Mouse (Mus musculus) small intestine, adult 2 months (tissue): ENCODE data around the gene Olfml2a.

ENCODE experiments used
- CTCF ChIP-seq: fragments of 200-500 bp; IDR thresholded peaks from 2 replicates; pipeline ENCODE4 v1.5.1; 2012; ENCODE audit warnings: low read depth, mild to moderate bottlenecking, control low read depth, inconsistent platforms, low read length, moderate library complexity, mixed read lengths; ENCODE audit not compliant: insufficient replicate concordance, insufficient read length; ENCODE audit errors: extremely low read depth
- POLR2A ChIP-seq: fragments of 200-500 bp; IDR thresholded peaks from 2 replicates; pipeline ENCODE4 v1.6.1; 2012; ENCODE audit warnings: low read depth, mild to moderate bottlenecking, control low read depth, inconsistent platforms, low read length, moderate library complexity

- no peak for TF ChIP-seq POLR2A
- TF ChIP-seq CTCF = no peak
Measured at GRCm38 (mm10) chr2:39006149-39006730, 74.5 kb downstream of the Olfml2a start.
